Mouse (Mus musculus) kidney, embryonic 16.5 days (tissue): ENCODE results near the gene 4930522L14Rik. TPM values are rescaled to one million over a fixed set of nuclear protein-coding genes. Genes with fewer than 3 reads are reported as not detected.
"Not testable (repeated sequence)": the region's sequence is repeated elsewhere in the genome, so short reads cannot be mapped to it uniquely, and the experiment has no call there.

ENCODE experiments used
- ATAC-seq: fragments of 200-750 bp; cut with Nextera tagmentation; 2 replicates; pipeline ENCODE4 v1.8.0; 2017; ENCODE audit warnings: moderate TSS enrichment; ENCODE audit not compliant: low FRiP score, low TSS enrichment
- H3K27ac ChIP-seq: fragments of 300-500 bp; sonication (generic); 2 replicates; pipeline ENCODE4 v1.5.1; 2014; ENCODE audit warnings: low read length
- H3K27me3 ChIP-seq: fragments of 300-500 bp; sonication (generic); 2 replicates; pipeline ENCODE4 v1.6.1; 2014; ENCODE audit warnings: low read length, control low read depth, mixed read lengths; ENCODE audit not compliant: insufficient read depth
- H3K36me3 ChIP-seq: fragments of 300-500 bp; sonication (generic); 2 replicates; pipeline ENCODE4 v1.6.1; 2014; ENCODE audit warnings: low read length, control low read depth, mixed read lengths; ENCODE audit not compliant: insufficient read depth
- H3K4me1 ChIP-seq: fragments of 300-500 bp; sonication (generic); 2 replicates; pipeline ENCODE4 v1.6.1; 2014; ENCODE audit warnings: low read length, control low read depth, mixed read lengths; ENCODE audit not compliant: insufficient read depth
- H3K4me2 ChIP-seq: fragments of 300-500 bp; sonication (generic); replicated peaks from 2 replicates; pipeline ENCODE4 v1.6.1; 2014; ENCODE audit warnings: low read depth, low read length
- H3K4me3 ChIP-seq: fragments of 300-500 bp; sonication (generic); 2 replicates; pipeline ENCODE4 v1.5.1; 2014; ENCODE audit warnings: mild to moderate bottlenecking, low read length
- H3K9ac ChIP-seq: fragments of 300-500 bp; sonication (generic); replicated peaks from 2 replicates; pipeline ENCODE4 v1.6.1; 2014; ENCODE audit warnings: low read length
- H3K9me3 ChIP-seq: fragments of 300-500 bp; sonication (generic); 2 replicates; pipeline ENCODE4 v1.6.1; 2016; ENCODE audit warnings: low read length, control low read depth
- WGBS: fragments of 180-500 bp; shearing (Covaris S2); extraction: QIAGEN DNeasy Blood & Tissue Kit; methylation state at CpG from one replicate; pipeline ENCODE4 v1.1.7; 2014; 5-methylcytosine and 5-hydroxymethylcytosine counted together
- polyA plus RNA-seq: library from polyadenylated mRNA; unstranded; fragments of >200 nt; fragmentation: Nextera tagmentation; extraction: Ambion mirVana; gene quantifications from 2 replicates; pipeline ENCODE4 v1.2.1, GENCODE M21; 2015

4930522L14Rik gene
- polyA plus RNA-seq: 12.5 and 12.8 TPM in 2 replicates

DNA sequence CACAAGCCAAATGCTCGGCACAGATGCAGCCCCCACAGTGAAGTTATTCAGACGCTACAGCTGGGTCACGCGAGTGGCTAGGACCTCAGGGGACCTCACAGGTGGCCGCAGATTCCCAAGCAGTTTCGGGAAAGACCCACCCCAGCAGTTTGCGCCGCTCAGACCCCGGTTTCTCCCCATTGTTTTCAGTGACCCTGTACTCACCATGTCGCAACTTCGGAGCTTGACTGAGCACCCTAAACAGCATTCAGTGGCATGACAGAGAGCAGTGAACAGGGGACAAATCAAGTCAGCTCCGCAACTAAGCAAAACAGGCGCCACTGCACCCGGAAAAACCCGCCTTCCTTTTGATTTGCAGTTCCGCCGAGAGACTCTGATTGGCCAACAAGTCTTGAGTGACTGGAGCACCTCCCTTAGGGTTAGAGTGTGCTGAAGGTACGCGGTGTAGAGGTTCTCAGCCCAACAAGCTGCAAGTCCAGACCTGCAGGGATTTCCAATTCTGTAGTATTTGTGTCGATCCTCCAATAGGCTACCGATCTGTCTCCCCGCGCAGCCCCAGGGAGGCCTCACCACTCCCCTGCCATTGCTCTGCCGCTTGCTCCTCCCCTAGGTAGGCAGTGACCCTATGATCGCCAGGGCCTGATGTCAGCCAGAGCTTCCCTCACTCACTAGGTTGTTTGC, at the start of gene 4930522L14Rik:
4930522L14Rik (minus strand) TSS at position 496 of the 681 bp plus-strand sequence.
- Histone ChIP-seq H3K27ac (peak within 1 kb of the TSS; percentile 63; the same call in 1 of the 2 replicates), H3K9ac (peak within 1 kb of the TSS; percentile 82), H3K4me3 (peak within 1 kb of the TSS; percentile 72), H3K4me2 (peak within 1 kb of the TSS; percentile 57)
- under 1% methylated on average over 25 of the region's 25 CpGs for WGBS
- not testable (repeated sequence) for H3K4me1 ChIP-seq, H3K36me3 ChIP-seq, H3K27me3 ChIP-seq, H3K9me3 ChIP-seq
- peak; percentile 98 for ATAC-seq

DNA sequence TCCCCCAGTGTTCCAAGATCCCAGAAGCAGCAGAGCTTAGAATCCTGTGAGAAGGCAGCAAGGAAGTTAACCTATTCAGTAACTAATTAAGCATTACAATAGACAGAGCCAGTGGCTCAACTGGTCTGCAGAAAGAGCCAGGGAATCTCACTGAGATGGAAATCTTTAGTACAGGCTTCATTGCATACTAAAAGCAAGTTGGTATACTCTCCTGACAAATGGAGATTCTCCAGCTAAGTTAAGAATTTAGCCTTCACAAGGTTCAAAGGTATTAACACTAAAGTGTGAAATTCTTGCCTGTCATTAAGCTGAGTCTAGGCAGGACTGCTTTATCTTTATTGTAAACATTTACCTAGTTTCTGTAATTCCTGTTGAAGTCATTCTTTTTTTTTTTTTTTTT, 49.8 kb upstream of the 4930522L14Rik start:
- not testable (repeated sequence) for ATAC-seq, H3K36me3 ChIP-seq, H3K9me3 ChIP-seq, H3K27me3 ChIP-seq, H3K4me3 ChIP-seq, H3K27ac ChIP-seq, H3K4me2 ChIP-seq, H3K9ac ChIP-seq, H3K4me1 ChIP-seq

DNA sequence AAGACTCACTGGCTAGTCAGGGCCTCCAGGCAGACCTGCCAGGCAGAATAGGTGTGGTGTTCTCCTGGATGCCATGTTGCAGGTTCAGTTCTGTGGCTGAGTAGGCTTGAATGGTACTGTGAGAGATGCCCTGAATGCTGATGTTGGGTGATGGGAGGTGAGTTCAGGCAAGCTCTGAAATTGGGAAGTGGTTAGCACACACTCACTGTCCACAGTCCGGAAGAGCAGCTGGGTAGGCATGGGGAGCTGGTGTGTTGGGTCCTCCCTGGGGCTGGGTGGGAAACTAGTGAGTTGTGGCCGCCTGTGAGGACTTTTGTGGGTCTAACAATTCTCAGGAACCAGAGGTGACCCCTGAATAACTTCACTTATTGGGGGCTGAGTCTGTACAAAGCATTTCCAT, 48.3 kb upstream of the 4930522L14Rik start:
- not testable (repeated sequence) for H3K4me1 ChIP-seq, H3K9ac ChIP-seq, H3K4me2 ChIP-seq, ATAC-seq, H3K4me3 ChIP-seq, H3K27me3 ChIP-seq, H3K9me3 ChIP-seq, H3K36me3 ChIP-seq, H3K27ac ChIP-seq
- 68% methylated on average over 2 of the region's 2 CpGs for WGBS

DNA sequence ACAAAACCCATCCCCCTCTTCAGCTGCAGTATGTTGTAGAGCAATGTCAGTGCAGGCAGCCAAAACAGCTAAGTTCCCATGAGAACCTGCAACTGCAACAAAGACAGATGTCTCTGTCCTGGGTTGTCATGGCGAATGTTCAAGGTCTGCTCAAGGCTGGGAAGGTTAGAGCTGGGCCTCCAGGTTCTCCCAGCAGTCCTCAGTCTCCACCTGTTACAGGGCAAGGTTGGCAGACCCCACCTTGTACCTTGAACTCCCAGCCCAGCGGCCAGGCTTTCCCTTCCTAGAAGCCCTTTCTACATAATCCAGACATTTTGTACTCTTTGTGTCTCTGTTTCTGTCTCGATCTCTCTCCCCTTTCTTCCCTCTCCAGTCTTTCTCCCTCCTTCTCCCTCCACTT, 45.3 kb upstream of the 4930522L14Rik start:
- not testable (repeated sequence) for H3K27me3 ChIP-seq, H3K27ac ChIP-seq, H3K36me3 ChIP-seq, H3K9ac ChIP-seq, H3K9me3 ChIP-seq, H3K4me1 ChIP-seq, ATAC-seq, H3K4me3 ChIP-seq, H3K4me2 ChIP-seq
- WGBS: 89% methylated on average over 3 of the region's 3 CpGs

DNA sequence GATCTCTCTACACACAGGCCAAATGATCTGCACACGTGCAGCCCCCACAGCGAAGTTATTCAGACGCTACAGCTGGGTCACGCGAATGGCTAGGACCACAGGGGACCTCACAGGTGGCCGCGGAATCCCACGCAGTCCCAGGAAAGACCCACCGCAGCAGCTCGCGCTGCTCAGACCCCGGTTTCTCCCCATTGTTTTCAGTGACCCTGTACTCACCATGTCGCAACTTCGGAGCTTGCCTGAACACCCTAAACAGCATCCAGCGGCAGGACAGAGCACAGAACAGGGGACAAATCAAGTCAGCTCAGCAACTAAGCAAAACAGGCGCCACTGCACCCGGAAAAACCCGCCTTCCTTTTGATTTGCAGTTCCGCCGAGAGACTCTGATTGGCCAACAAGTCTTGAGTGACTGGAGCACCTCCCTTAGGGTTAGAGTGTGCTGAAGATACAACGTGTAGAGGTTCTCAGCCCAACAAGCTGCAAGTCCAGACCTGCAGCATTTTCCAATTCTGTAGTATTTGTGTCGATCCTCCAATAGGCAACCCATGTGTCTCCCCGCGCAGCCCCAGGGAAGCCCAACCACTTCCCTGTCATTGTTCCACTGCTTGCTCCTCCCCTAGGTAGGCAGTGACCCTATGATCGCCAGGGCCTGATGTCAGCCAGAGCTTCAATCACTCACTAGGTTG, 44.4 kb upstream of the 4930522L14Rik start:
- not testable (repeated sequence) for H3K4me1 ChIP-seq, H3K27me3 ChIP-seq, H3K36me3 ChIP-seq, H3K9me3 ChIP-seq
- peak overlapping the region; percentile 70 for H3K4me3 ChIP-seq
- peak overlapping the region; percentile 79 for H3K9ac ChIP-seq
- WGBS: 1% methylated on average over 25 of the region's 25 CpGs
- peak overlapping the region; percentile 68 for H3K27ac ChIP-seq
- H3K4me2 ChIP-seq: peak overlapping the region; percentile 61
- peak; percentile 96 for ATAC-seq

DNA sequence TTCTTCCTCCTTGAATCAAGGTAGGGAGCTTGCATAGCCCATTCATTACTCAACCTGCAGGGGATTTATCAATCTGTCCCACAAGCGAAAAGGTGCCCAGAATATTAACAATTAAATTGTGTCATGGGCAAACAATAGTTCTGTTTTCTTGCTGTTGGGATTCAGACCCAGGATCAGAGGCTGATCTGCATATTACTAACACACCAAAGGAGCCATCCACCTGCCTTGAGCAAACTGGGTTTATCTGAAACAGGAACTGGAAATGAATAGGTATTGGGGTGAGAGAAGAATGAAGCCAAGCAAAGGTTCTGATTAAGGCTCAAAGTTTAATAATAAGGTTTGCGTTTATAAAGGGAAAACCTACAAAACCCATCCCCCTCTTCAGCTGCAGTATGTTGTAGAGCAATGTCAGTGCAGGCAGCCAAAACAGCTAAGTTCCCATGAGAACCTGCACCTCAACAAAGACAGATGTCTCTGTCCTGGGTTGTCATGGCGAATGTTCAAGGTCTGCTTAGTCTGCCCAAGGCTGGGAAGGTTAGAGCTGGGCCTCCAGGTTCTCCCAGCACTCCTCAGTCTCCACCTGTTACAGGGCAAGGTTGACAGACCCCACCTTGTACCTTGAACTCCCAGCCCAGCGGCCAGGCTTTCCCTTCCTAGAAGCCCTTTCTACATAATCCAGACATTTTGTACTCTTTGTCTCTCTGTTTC, 541 bp upstream of the 4930522L14Rik start:
- not testable (repeated sequence) for H3K27me3 ChIP-seq, H3K36me3 ChIP-seq, H3K4me1 ChIP-seq, H3K9ac ChIP-seq, H3K9me3 ChIP-seq, H3K27ac ChIP-seq
- 62% methylated on average over 4 of the region's 4 CpGs for WGBS
- Histone ChIP-seq H3K4me3 (peak overlapping the region; percentile 72), H3K4me2 (peak overlapping the region; percentile 57)
- ATAC-seq: peak; percentile 40; the same call in 1 of the 2 replicates

DNA sequence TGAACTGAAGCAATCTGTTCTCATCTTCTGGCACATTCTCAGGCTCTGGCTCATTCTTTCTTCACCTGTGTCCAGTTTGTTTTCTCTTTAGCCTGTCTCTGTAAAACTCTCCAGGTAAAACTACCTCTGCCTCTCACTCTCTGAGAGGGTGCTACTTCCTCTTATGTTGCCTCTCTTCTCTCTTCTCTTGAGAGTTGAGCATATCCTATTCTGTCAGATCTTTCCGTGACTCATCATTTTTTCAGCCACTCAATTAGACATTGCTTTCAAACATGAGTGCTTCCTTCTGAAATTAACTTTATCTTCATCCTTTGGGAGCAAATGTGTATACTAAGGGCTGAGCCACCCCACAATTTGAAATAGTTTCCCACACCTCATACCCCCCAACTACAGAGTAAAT, 6.6 kb downstream of the 4930522L14Rik start:
- 94% methylated on average over 1 of the region's 1 CpGs for WGBS
- peaks cover 15% of the 10 kb centered on the region for H3K9me3 ChIP-seq
- H3K4me3 ChIP-seq, H3K4me2 ChIP-seq, ATAC-seq, H3K9ac ChIP-seq, H3K27me3 ChIP-seq, H3K27ac ChIP-seq, H3K4me1 ChIP-seq, H3K36me3 ChIP-seq: not testable (repeated sequence)

DNA sequence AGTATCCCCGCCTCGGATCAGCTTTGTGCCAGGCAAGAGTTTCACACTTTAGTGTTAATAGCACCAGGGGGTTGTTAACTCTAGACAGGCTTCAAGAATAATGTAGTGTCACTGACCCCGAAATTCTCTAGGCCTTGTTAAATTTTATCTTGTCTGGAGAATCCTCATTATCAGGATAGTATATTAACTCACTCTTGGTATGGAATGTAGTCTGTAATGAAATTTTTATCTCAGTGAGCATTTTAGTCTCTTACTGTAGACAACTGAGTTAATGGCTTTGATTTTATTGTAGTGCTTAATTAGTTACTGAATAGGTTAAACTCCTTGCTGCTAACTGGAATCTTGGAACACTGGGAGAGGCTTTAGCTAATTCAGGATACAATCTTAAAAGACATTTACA, 34.3 kb downstream of the 4930522L14Rik start:
- ATAC-seq, H3K4me3 ChIP-seq: not testable (repeated sequence)
- WGBS: 33% methylated on average over 3 of the region's 3 CpGs

DNA sequence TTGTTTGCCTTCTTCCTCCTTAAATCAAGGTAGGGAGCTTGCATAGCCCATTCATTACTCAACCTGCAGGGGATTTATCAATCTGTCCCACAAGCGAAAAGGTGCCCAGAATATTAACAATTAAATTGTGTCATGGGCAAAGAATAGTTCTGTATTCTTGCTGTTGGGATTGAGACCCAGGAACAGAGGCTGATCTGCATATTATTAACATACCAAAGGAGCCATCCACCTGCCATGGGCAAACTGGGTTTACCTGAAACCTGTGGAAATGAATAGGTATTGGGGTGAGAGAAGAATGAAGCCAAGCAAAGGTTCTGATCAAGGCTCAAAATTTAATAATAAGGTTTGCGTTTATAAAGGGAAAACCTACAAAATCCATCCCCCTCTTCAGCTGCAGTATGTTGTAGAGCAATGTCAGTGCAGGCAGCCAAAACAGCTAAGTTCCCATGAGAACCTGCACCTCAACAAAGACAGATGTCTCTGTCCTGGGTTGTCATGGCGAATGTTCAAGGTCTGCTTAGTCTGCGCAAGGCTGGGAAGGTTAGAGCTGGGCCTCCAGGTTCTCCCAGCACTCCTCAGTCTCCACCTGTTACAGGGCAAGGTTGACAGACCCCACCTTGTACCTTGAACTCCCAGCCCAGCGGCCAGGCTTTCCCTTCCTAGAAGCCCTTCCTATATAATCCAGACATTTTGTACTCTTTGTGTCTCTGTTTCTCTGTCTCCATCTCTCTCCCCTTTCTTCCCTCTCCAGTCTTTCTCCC, 60.3 kb downstream of the 4930522L14Rik start:
- Histone ChIP-seq H3K27ac (0 out of 2 replicates have a peak overlapping the region, but pooled peaks have one; percentile 29), H3K4me2 (peak overlapping the region; percentile 63), H3K9ac (peak overlapping the region; percentile 86), H3K4me3 (peak overlapping the region; percentile 71)
- H3K9me3 ChIP-seq, H3K27me3 ChIP-seq, H3K36me3 ChIP-seq, H3K4me1 ChIP-seq: not testable (repeated sequence)
- WGBS: 54% methylated on average over 5 of the region's 5 CpGs
- ATAC-seq: peak; percentile 6; the same call in 1 of the 2 replicates

More for the DNA sequence above, 34.3 kb downstream of the 4930522L14Rik start:
- H3K9me3 ChIP-seq, H3K27me3 ChIP-seq, H3K4me1 ChIP-seq, H3K27ac ChIP-seq, H3K4me2 ChIP-seq, H3K9ac ChIP-seq, H3K36me3 ChIP-seq: not testable (repeated sequence)
